Mouse (Mus musculus): ENCODE data around the gene Rnf113a1. TPM values are rescaled to one million over a fixed set of nuclear protein-coding genes. Genes with fewer than 3 reads are reported as not detected.
A peak's percentile ranks its signal among the peaks of the same experiment; 100 is the strongest.
"Not testable (repeated sequence)": the region's sequence is repeated elsewhere in the genome, so short reads cannot be mapped to it uniquely, and the experiment has no call there.

The Rnf113a1 gene
- polyA plus RNA-seq (2016; fragmentation: Nextera tagmentation; extraction: Ambion mirVana) = 13.4 and 15.0 TPM in 2 replicates

- Histone ChIP-seq H3K4me1 (replicated peaks) (no peaks in the 10 kb centered on the region), H3K36me3 (peaks cover 4% of the 10 kb centered on the region; the same call in 1 of the 2 replicates), H3K4me3 (peak within 1 kb of the TSS; percentile 63), H3K27ac (peak within 1 kb of the TSS; percentile 85), H3K9me3 (peaks cover 4% of the 10 kb centered on the region; the same call in 1 of the 2 replicates), H3K27me3 (ENCODE audit: insufficient read depth, poor library complexity, severe bottlenecking) (no peaks in the 10 kb centered on the region)
- peak; percentile 79 for DNase-seq (ENCODE audit: low spot score)
- 17% methylated on average over 63 of the region's 63 CpGs for WGBS
Observed at GRCm38 (mm10) chrX:37191105-37191743, at the start of gene Rnf113a1, which contains the start of gene Ndufa1. Rnf113a1 (plus strand) TSS chrX:37191245. Ndufa1 (minus strand) TSS chrX:37191163.

- no peaks in the 10 kb centered on the region for H3K27me3 ChIP-seq (ENCODE audit: insufficient read depth, poor library complexity, severe bottlenecking)
- no peaks in the 10 kb centered on the region for H3K9me3 ChIP-seq
- H3K4me1 ChIP-seq (replicated peaks) = no peaks in the 10 kb centered on the region
- H3K36me3 ChIP-seq = peaks cover 61% of the 10 kb centered on the region
- no peak overlapping the region for H3K4me3 ChIP-seq
- 83% methylated on average over 3 of the region's 3 CpGs for WGBS
- no peak overlapping the region for H3K27ac ChIP-seq
- no peak for DNase-seq (ENCODE audit: low spot score)
Observed at GRCm38 (mm10) chrX:37141732-37142131, 49.3 kb upstream of the Rnf113a1 start.

GRCm38 (mm10) chrX:37144498-37144897 is 46.5 kb upstream of the Rnf113a1 start:
- not testable (repeated sequence) for DNase-seq (ENCODE audit: low spot score); H3K9me3 ChIP-seq
- WGBS = 61% methylated on average over 2 of the region's 4 CpGs

GRCm38 (mm10) chrX:37144954-37145353 is 46.1 kb upstream of the Rnf113a1 start:
- H3K9me3 ChIP-seq = no peaks in the 10 kb centered on the region
- no peaks in the 10 kb centered on the region for H3K4me1 ChIP-seq (replicated peaks)
- H3K27me3 ChIP-seq (ENCODE audit: insufficient read depth, poor library complexity, severe bottlenecking) = no peaks in the 10 kb centered on the region
- 91% methylated on average over 2 of the region's 2 CpGs for WGBS
- DNase-seq (ENCODE audit: low spot score) = peak; percentile 8
- no peak overlapping the region for H3K4me3 ChIP-seq
- H3K36me3 ChIP-seq = peaks cover 58% of the 10 kb centered on the region
- no peak overlapping the region for H3K27ac ChIP-seq

More at GRCm38 (mm10) chrX:37144498-37144897, 46.5 kb upstream of the Rnf113a1 start:
- H3K27ac ChIP-seq; H3K4me1 ChIP-seq (replicated peaks); H3K4me3 ChIP-seq; H3K27me3 ChIP-seq (ENCODE audit: insufficient read depth, poor library complexity, severe bottlenecking): not testable (repeated sequence)
- peaks cover 58% of the 10 kb centered on the region for H3K36me3 ChIP-seq

- no peak for DNase-seq (ENCODE audit: low spot score)
- H3K27me3 ChIP-seq (ENCODE audit: insufficient read depth, poor library complexity, severe bottlenecking) = no peaks in the 10 kb centered on the region
- no peak overlapping the region for H3K4me3 ChIP-seq
- H3K27ac ChIP-seq = no peak overlapping the region
- 57% methylated on average over 4 of the region's 4 CpGs for WGBS
- H3K36me3 ChIP-seq = peaks cover 31% of the 10 kb centered on the region
- no peaks in the 10 kb centered on the region for H3K4me1 ChIP-seq (replicated peaks)
- H3K9me3 ChIP-seq = no peaks in the 10 kb centered on the region
Observed at GRCm38 (mm10) chrX:37157839-37158238, 33.2 kb upstream of the Rnf113a1 start.

- Histone ChIP-seq H3K4me3 (no peak overlapping the region), H3K27ac (no peak overlapping the region), H3K27me3 (ENCODE audit: insufficient read depth, poor library complexity, severe bottlenecking) (peaks cover 4% of the 10 kb centered on the region), H3K9me3 (no peaks in the 10 kb centered on the region), H3K36me3 (peaks cover 6% of the 10 kb centered on the region), H3K4me1 (replicated peaks) (no peaks in the 10 kb centered on the region)
- WGBS = 77% methylated on average over 10 of the region's 10 CpGs
- DNase-seq (ENCODE audit: low spot score) = no peak
Observed at GRCm38 (mm10) chrX:37161169-37161568, 29.9 kb upstream of the Rnf113a1 start.

- Histone ChIP-seq H3K27ac (no peak overlapping the region), H3K4me3 (no peak overlapping the region), H3K27me3 (ENCODE audit: insufficient read depth, poor library complexity, severe bottlenecking) (peaks cover 4% of the 10 kb centered on the region), H3K9me3 (no peaks in the 10 kb centered on the region), H3K36me3 (0 out of 2 replicates have a peak, but pooled peaks cover 3% of the 10 kb centered on the region), H3K4me1 (replicated peaks) (no peaks in the 10 kb centered on the region)
- WGBS = 75% methylated on average over 18 of the region's 18 CpGs
- no peak for DNase-seq (ENCODE audit: low spot score)
Observed at GRCm38 (mm10) chrX:37163115-37163514, 27.9 kb upstream of the Rnf113a1 start.

- Histone ChIP-seq H3K4me3 (no peak overlapping the region), H3K36me3 (0 out of 2 replicates have a peak, but pooled peaks cover 3% of the 10 kb centered on the region), H3K27me3 (ENCODE audit: insufficient read depth, poor library complexity, severe bottlenecking) (peaks cover 4% of the 10 kb centered on the region), H3K9me3 (no peaks in the 10 kb centered on the region), H3K4me1 (replicated peaks) (no peaks in the 10 kb centered on the region), H3K27ac (no peak overlapping the region)
- DNase-seq (ENCODE audit: low spot score) = peak; percentile 23
- 34% methylated on average over 3 of the region's 3 CpGs for WGBS
Observed at GRCm38 (mm10) chrX:37167085-37167484, 24.0 kb upstream of the Rnf113a1 start.

GRCm38 (mm10) chrX:37168742-37169141 is 22.3 kb upstream of the Rnf113a1 start, which contains the start of gene Akap14:
Akap14 (minus strand) TSS chrX:37168842.
- DNase-seq (ENCODE audit: low spot score) = peak; percentile 6
- no peaks in the 10 kb centered on the region for H3K9me3 ChIP-seq
- no peaks in the 10 kb centered on the region for H3K36me3 ChIP-seq
- 35% methylated on average over 5 of the region's 5 CpGs for WGBS
- no peaks in the 10 kb centered on the region for H3K4me1 ChIP-seq (replicated peaks)
- no peak within 1 kb of the TSS for H3K4me3 ChIP-seq
- no peak within 1 kb of the TSS for H3K27ac ChIP-seq
- no peaks in the 10 kb centered on the region for H3K27me3 ChIP-seq (ENCODE audit: insufficient read depth, poor library complexity, severe bottlenecking)

- not testable (repeated sequence) for H3K4me3 ChIP-seq; H3K36me3 ChIP-seq; H3K27me3 ChIP-seq (ENCODE audit: insufficient read depth, poor library complexity, severe bottlenecking); H3K9me3 ChIP-seq; H3K4me1 ChIP-seq (replicated peaks); H3K27ac ChIP-seq; DNase-seq (ENCODE audit: low spot score)
- 78% methylated on average over 8 of the region's 8 CpGs for WGBS
Observed at GRCm38 (mm10) chrX:37184401-37184800, 6.6 kb upstream of the Rnf113a1 start.

- 19% methylated on average over 20 of the region's 20 CpGs for WGBS
- no peaks in the 10 kb centered on the region for H3K27me3 ChIP-seq (ENCODE audit: insufficient read depth, poor library complexity, severe bottlenecking)
- peak overlapping the region; percentile 63 for H3K4me3 ChIP-seq
- DNase-seq (ENCODE audit: low spot score) = no peak
- peaks cover 4% of the 10 kb centered on the region; the same call in 1 of the 2 replicates for H3K36me3 ChIP-seq
- peaks cover 4% of the 10 kb centered on the region; the same call in 1 of the 2 replicates for H3K9me3 ChIP-seq
- no peaks in the 10 kb centered on the region for H3K4me1 ChIP-seq (replicated peaks)
- H3K27ac ChIP-seq = peak overlapping the region; percentile 85
Observed at GRCm38 (mm10) chrX:37190755-37191104, 315 bp upstream of the Rnf113a1 start.

- Histone ChIP-seq H3K9me3 (peaks cover 4% of the 10 kb centered on the region; the same call in 1 of the 2 replicates), H3K27ac (peak overlapping the region; percentile 85), H3K4me1 (replicated peaks) (no peaks in the 10 kb centered on the region), H3K27me3 (ENCODE audit: insufficient read depth, poor library complexity, severe bottlenecking) (no peaks in the 10 kb centered on the region), H3K4me3 (peak overlapping the region; percentile 63), H3K36me3 (peaks cover 3% of the 10 kb centered on the region; the same call in 1 of the 2 replicates)
- DNase-seq (ENCODE audit: low spot score) = no peak
- WGBS = 31% methylated on average over 28 of the region's 28 CpGs
Observed at GRCm38 (mm10) chrX:37191744-37192379, 817 bp downstream of the Rnf113a1 start.

- Histone ChIP-seq H3K4me3 (no peak overlapping the region), H3K27ac (no peak overlapping the region), H3K27me3 (ENCODE audit: insufficient read depth, poor library complexity, severe bottlenecking) (no peaks in the 10 kb centered on the region), H3K36me3 (no peaks in the 10 kb centered on the region), H3K9me3 (no peaks in the 10 kb centered on the region), H3K4me1 (replicated peaks) (no peaks in the 10 kb centered on the region)
- DNase-seq (ENCODE audit: low spot score) = no peak
- 59% methylated on average over 8 of the region's 8 CpGs for WGBS
Observed at GRCm38 (mm10) chrX:37198676-37199075, 7.6 kb downstream of the Rnf113a1 start.
